Mouse (Mus musculus) splenic B cell, adult 2 months (primary cell): Measurements from ENCODE around the gene Kcnj9.

Source experiments
- DNase-seq: peaks from one replicate; pipeline ENCODE4 v3.0.0-alpha.2; 2011; ENCODE audit warnings: low read depth, low spot score
- H3K27me3 ChIP-seq: 2 replicates; pipeline ENCODE4 v1.6.1; 2012; ENCODE audit warnings: mild to moderate bottlenecking, low read length, moderate library complexity, mixed read lengths; ENCODE audit not compliant: control insufficient read depth, poor library complexity, insufficient read depth, severe bottlenecking
- H3K36me3 ChIP-seq: 2 replicates; pipeline ENCODE4 v1.6.1; 2012; ENCODE audit warnings: mild to moderate bottlenecking, low read length, moderate library complexity, mixed read lengths; ENCODE audit not compliant: control insufficient read depth, poor library complexity, insufficient read depth, severe bottlenecking

Kcnj9 gene

GRCm38 (mm10) chr1:172277172-172277571 lies 51.9 kb downstream of the Kcnj9 start:
- DNase-seq: peak; percentile 79
- Histone ChIP-seq H3K36me3 (no peaks in the 10 kb centered on the region), H3K27me3 (no peaks in the 10 kb centered on the region)

GRCm38 (mm10) chr1:172274547-172274946 lies 54.6 kb downstream of the Kcnj9 start:
- H3K36me3 ChIP-seq: no peaks in the 10 kb centered on the region
- no peak for DNase-seq
- no peaks in the 10 kb centered on the region for H3K27me3 ChIP-seq

- no peak for DNase-seq
- Histone ChIP-seq H3K36me3 (no peaks in the 10 kb centered on the region), H3K27me3 (no peaks in the 10 kb centered on the region)
Measured at GRCm38 (mm10) chr1:172274116-172274515, 55.0 kb downstream of the Kcnj9 start.

- Histone ChIP-seq H3K27me3 (no peaks in the 10 kb centered on the region), H3K36me3 (no peaks in the 10 kb centered on the region)
- no peak for DNase-seq
Measured at GRCm38 (mm10) chr1:172273386-172273785, 55.7 kb downstream of the Kcnj9 start.

- no peaks in the 10 kb centered on the region for H3K27me3 ChIP-seq
- H3K36me3 ChIP-seq: no peaks in the 10 kb centered on the region
- DNase-seq: no peak
Measured at GRCm38 (mm10) chr1:172271765-172272164, 57.4 kb downstream of the Kcnj9 start.

- H3K36me3 ChIP-seq: no peaks in the 10 kb centered on the region
- H3K27me3 ChIP-seq: no peaks in the 10 kb centered on the region
- no peak for DNase-seq
Measured at GRCm38 (mm10) chr1:172271208-172271607, 57.9 kb downstream of the Kcnj9 start.
